Mouse (Mus musculus) ovary, postnatal 10 days (tissue): ENCODE measurements around the gene Tmcc3.

Source experiments
- DNase-seq: peaks from one replicate; pipeline ENCODE4 v3.0.0; 2022; ENCODE audit warnings: low spot score

The Tmcc3 gene

DNA sequence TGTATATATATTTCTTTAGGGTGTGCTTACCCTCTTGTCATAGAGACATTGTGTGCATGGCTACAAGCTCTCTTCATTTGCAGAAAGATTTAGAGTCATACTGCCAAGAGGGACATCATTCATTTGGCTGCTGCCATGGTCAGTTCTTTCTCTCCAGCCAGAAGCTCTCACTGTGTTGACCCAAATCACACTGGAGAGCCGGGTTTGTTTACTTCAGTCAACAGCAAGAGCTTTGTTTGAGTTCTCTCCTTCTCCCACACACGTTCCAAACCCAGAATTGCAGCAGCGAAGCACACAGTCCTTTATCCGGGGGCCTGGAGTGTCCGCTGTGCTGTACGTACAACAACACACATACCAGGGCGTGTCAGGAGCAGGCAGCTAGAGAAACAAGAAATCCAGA is 154.6 kb downstream of the Tmcc3 start:
- no peak for DNase-seq

DNA sequence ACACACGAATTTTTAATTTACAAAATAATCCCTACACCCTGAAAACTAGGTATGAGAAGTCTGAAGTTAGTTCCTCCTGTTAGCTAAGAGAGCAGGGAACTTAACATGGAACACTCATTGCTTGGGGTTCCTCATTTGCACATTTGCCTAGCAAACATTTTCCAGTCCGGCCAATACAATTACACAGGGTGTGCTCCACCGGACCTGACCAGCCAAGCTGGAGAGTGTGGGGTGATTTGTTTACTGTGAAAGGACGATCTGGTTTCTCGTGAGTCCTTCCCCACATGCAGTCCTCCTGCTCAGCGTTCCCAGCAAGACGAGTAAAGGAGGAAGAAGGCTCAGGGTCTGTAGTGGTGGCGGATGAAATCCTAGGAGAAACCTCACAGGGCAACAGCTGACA is 159.7 kb downstream of the Tmcc3 start:
- no peak for DNase-seq

- DNase-seq: no peak
Measured at GRCm38 (mm10) chr10:94473501-94473900, 161.8 kb downstream of the Tmcc3 start.

DNA sequence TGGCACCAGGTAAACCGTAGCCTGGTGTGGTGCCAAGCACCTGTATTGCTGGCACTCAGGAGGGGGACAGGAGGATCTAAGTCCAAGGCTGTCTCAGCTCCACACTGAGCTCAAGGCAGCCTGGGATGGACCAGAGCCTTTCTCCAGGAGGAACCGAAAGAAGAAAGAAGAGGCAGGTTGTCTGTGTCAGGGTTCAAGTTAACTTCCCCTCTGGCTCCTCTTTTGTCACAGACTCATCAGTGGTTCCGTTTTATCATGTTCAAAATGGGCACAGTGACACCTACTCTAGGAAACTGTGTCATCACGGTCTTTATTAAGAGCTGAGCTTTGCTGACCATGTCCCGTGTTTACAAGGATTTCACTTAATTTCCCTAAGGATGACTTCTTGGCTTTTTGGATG is 162.4 kb downstream of the Tmcc3 start:
- DNase-seq: no peak

DNA sequence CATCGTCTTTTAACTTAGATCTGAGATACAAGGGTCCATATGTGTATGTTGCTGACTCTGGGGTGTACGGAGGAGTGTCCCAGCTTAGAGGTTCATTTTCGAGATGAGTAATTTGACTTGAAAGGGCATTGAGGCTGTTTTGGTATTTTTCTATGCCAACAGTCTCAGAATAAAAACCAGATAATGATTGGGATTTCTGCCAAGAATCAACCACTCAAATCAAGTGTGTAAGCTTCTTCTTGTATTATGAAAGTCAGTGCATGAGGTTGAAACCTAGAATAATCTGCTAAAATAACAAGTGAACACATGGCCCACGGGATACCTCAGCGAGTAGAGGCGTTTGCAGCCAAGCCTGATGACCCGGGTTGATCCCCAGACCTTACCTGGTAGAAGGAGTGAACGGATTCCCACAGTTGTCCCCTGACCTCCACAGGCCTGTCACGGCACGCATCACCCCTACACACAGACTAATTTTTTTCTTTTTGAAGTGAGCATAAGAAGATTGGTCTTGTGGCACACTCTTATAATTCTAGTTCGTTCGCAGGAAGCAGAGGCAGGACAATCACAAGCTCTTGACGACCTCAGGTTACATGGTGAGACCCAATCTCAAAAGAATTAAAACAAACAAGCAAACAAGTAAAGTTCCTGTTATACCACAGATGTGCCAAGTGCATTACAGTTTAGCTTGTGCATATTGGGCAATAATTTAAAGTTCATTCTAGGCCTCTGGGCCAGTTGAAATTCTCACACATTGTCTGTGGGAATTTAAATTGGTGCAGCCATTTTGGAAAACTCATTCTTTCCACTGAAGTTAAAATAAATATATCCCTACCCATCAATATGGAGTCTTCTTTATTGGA is 165.8 kb downstream of the Tmcc3 start:
- no peak for DNase-seq

- no peak for DNase-seq
Measured at GRCm38 (mm10) chr10:94479646-94480045, 167.9 kb downstream of the Tmcc3 start.

DNA sequence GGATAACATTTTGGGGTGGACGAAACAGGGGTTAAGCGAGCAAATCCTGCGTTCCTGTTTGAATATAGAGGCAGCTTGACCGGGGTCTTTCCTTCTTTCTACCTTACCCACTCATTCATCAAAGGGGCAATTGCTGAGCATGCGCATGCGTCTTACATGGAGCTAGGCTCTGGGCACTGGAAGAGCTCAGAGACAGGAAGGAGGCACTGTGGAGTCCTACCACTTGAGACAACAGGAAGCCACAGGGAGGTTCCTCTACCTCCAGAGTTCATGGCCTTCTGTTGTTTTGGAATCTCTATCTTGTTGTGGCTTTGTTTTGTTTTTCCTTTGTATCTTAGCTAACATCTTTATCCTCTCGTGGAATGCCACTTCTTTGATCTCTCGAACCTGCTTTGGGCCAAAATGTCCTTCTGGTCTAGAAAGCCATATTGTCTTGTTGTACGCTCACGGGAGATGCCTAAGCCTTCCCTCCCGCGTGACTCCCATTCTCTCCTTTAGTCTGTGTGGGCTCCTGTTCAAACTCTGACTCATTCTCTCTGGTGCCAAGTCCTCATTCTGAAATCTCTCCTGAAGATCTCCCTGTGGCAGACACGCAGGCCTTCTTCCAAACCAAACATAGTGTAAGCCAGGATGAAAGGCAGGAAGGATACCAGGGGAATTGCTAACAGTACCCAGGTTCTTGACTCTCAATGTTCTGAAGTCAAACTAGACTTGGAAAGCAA is 168.8 kb downstream of the Tmcc3 start:
- no peak for DNase-seq

DNA sequence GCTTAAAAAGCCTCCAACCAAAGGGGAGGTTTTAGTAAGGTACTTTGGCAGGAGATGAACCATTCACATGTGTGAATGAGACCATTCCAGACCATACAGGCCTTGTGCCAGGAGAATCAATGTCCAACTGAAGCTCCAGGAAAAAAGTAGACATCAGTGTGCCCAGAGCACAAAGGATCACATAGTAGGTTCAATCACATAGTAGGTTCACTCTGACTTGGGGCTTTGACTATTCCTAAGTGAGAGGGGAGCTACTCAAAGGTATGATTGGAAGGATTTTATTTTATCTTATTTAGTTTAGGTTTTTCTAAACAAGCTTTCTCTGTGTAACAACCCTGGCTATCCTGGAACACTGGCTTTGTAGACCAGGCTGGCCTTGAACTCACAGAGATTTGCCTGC is 169.9 kb downstream of the Tmcc3 start:
- no peak for DNase-seq

DNA sequence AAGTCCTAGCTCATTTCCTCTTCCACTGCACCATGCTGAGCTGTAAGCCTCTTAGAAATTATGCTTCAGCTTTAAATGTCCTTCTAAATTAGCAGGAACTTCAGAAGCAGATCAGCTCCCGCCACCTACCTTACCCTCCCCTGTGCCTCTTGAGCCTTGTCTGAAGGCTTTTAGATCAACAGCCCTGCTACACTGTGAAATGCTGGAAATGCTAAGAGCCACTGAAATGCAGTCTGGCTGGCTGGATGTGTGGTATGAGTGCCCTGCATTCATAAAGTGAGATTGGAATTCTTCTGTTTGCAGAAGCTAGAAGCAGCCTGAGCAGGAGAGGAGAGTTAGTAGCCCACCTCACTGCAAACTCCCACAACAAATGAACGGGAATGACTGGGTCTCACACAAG is 174.4 kb downstream of the Tmcc3 start:
- DNase-seq: no peak

GRCm38 (mm10) chr10:94489509-94489908 is 177.8 kb downstream of the Tmcc3 start:
- DNase-seq: no peak

DNA sequence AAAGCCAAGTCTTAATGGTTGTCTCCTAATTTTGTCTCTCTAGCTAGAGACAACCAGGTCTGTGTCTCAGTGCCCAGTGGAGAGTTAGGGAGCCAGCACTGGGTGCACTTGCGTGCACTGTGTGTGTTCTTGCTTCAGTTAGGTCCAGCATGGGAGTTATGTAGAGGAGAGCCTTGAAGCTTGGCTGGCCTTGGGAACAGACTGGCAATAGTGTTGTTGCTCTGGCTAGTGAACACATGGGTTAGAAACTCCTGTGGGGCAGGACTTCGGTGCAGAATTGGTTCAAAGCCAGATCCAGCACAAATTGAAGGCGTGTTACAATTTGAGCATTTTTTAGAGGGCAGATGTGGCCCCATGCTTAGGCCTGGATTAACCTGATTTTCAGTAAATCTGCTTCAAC is 179.3 kb downstream of the Tmcc3 start:
- DNase-seq: no peak

- no peak for DNase-seq
Measured at GRCm38 (mm10) chr10:94494403-94494846, 182.7 kb downstream of the Tmcc3 start.

DNA sequence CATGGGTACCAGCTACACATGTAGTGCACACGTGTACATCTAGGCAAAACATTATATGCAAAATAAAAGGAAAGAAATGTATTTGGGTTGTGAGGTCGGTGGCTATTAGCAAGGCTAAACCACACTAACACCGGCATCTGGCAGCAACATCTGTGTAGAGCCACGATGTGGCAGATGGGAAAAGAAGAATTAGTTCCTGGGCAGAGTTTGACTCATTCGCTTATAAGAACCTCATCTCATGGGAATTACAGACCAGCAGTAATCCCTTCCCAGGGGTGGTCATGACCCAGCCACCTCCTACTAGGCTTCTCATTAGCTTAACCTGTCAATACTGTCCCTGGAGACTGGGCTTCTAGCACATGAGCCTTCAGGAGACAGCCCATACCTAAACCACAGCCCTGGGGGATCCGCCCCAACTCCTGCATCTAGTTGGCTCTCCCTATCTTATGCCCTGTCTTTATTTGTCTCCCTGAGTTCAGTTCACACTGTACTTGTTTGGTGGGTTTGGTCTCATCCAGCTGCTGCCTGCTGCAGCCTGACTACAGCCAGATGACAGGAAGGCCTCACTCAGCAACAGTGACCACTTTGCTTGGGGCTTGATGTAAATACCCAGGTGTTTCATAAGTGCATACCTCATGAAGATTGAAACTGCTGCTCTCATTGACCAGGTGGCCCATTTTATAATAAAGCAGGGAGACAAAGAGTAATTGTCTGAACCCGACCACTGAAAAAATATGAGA is 183.9 kb downstream of the Tmcc3 start:
- DNase-seq: no peak

- no peak for DNase-seq
Measured at GRCm38 (mm10) chr10:94496826-94497440, 185.2 kb downstream of the Tmcc3 start.

DNA sequence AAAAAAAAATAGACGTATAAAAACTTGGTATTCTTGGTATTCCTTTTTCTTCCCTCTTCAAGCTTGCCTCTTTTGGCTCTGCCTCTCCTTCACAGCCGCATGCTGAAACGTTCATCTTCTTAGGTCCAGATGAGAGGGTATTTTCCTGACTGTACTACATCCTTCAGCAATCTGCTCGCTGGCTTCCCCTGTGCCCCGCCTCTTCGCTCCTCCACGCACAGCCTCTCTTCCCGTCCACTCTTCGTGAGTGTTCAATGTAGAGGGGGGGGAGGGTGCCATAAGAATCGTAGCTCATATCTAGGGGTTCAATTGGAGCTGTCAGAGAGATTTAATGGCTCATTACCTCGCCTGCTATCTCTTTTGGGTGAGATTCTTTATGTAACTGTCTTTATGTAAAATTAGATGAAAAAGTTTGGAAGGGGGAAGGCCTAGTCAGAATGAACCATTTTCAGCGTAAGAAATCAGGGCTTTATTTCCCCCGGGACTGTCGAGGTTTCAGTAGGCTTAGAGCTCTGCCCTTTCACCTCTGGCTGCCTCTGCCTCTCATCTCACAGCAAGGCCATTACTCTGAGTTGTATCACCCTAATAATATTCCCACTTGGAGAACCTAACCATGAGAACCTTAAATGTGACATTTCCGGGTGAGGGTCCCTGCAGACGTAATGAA is 188.6 kb downstream of the Tmcc3 start:
- no peak for DNase-seq

DNA sequence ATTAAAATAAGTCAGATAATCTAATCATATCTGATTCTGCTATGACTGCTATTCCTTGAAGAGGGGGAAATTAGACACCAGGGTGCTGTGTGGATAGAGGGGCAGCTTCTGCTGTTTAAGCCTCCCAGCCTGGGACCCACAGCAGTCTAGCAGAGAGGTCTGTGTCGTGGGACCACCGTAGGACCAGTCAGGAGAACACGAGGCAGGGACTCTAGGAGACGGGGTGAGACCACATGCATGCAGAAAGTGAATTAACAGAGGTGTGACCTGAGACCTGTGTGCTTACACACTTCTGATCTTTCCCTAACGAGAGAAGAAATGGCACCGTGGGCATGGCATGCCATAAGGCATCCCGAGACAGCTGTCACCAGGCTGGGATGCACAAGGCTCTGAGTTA is 189.1 kb downstream of the Tmcc3 start:
- DNase-seq: no peak

DNA sequence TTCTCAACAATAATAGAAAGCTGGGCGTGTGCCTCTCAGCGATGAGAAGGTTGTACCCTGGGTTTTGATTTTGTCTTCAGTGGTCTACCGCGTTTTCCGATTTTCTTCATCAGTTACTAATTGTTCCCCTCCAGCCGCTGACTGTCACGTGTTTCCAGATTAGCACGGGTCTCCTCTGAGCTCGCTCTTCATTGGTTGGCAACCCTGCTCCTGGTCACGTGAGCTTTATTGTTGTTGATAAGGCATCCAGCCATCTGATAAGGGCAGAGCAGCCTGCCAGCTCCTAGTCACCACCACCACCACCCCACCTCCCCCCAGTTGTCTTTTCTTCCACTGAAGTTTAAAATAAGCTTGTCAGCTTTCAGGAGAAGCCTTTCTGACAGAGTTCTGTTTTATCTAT is 190.0 kb downstream of the Tmcc3 start:
- no peak for DNase-seq

DNA sequence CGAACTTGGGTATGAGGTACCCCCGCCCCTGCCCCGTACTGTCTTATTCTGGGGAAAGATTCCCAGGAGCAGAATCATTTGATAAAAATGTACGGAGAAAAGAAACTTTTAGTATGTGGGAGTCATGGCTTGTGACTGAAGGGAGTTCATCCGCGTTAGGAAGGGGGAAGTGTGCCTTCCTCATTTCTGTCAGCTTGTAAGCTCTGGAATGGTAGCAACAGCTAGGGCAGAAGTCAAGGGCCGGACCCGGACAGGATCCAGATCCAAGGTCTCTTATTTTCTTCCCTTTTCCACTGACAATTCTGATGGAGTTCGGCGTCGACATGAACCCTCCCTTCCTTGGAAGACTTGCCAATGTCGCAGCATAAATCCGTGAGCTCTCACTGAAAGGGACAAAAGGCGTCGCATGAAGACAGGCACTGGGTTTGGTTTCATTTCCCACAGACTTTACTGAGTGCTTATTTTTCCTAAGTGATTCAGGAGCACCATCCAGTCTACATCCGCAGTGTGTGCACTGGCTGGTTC is 193.6 kb downstream of the Tmcc3 start:
- DNase-seq: no peak

- DNase-seq: no peak
Measured at GRCm38 (mm10) chr10:94508863-94509262, 197.1 kb downstream of the Tmcc3 start.

DNA sequence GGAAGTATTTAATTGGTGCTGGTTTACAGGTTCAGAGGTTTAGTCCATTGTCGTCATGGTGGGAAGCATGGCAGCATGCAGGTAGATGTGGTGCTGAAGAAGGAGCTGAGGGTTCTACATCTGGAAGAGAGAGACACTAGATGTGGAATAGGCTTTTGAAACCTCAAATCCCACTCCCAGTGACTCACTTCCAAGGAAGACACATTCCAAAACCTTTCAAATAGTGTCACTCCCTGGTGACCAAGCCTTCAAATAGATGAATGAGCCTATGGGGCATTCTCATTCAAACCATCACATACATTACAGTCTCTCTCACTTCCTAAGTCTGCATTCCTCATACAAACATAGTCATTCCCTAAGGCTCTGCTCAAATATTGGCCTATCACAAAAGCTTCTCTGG is 201.0 kb downstream of the Tmcc3 start:
- no peak for DNase-seq

DNA sequence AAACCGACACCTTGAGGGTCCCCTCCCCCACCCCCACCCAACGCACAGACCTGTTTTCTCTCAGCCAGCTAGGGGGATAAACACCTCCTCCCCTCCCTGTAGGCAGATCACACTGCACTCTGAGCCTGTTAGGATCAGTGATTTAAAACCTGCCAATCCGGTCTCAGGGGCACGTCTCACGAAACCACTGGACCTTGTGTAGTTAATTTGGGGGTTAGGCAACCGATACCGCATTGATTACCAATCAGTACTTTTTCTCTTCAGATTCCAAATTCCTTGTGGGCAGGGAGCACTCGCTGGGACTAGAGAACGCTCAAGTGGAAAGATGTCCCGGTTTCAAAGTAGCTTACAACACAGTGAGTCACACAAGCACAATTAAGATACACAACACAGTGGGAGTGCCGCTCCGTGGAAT is 202.3 kb downstream of the Tmcc3 start:
- DNase-seq: no peak
